Mouse (Mus musculus): Measurements from ENCODE around the gene Rilp.

Gene Rilp

GRCm38 (mm10) chr11:75533314-75534015 is 23.6 kb downstream of the Rilp start:
- no peak for DNase-seq (ENCODE audit: low read depth, low spot score)

- no peak for DNase-seq (ENCODE audit: low read depth, low spot score)
Measured at GRCm38 (mm10) chr11:75534286-75535033, 24.6 kb downstream of the Rilp start.

GRCm38 (mm10) chr11:75535106-75535795 is 25.4 kb downstream of the Rilp start:
- no peak for DNase-seq (ENCODE audit: low read depth, low spot score)

- no peak for DNase-seq (ENCODE audit: low read depth, low spot score)
Measured at GRCm38 (mm10) chr11:75536255-75537024, 26.5 kb downstream of the Rilp start.

- DNase-seq (ENCODE audit: low read depth, low spot score), result no peak
Measured at GRCm38 (mm10) chr11:75537025-75537414, 27.1 kb downstream of the Rilp start.

GRCm38 (mm10) chr11:75537491-75538183 is 27.7 kb downstream of the Rilp start:
- no peak for DNase-seq (ENCODE audit: low read depth, low spot score)

GRCm38 (mm10) chr11:75538184-75538969 is 28.5 kb downstream of the Rilp start:
- DNase-seq (ENCODE audit: low read depth, low spot score), result no peak

GRCm38 (mm10) chr11:75538970-75539299 is 29.0 kb downstream of the Rilp start:
- DNase-seq (ENCODE audit: low read depth, low spot score), result no peak

- DNase-seq (ENCODE audit: low read depth, low spot score), result no peak
Measured at GRCm38 (mm10) chr11:75540209-75540608, 30.3 kb downstream of the Rilp start.

- no peak for DNase-seq (ENCODE audit: low read depth, low spot score)
Measured at GRCm38 (mm10) chr11:75540710-75541581, 31.1 kb downstream of the Rilp start.

GRCm38 (mm10) chr11:75544713-75545112 is 34.8 kb downstream of the Rilp start:
- no peak for DNase-seq (ENCODE audit: low read depth, low spot score)

- no peak for DNase-seq (ENCODE audit: low read depth, low spot score)
Measured at GRCm38 (mm10) chr11:75546057-75546456, 36.2 kb downstream of the Rilp start.

GRCm38 (mm10) chr11:75549658-75550111 is 39.8 kb downstream of the Rilp start:
- no peak for DNase-seq (ENCODE audit: low read depth, low spot score)

- no peak for DNase-seq (ENCODE audit: low read depth, low spot score)
Measured at GRCm38 (mm10) chr11:75550200-75550946, 40.5 kb downstream of the Rilp start.

- DNase-seq (ENCODE audit: low read depth, low spot score), result no peak
Measured at GRCm38 (mm10) chr11:75551321-75551720, 41.4 kb downstream of the Rilp start.

- DNase-seq (ENCODE audit: low read depth, low spot score), result no peak
Measured at GRCm38 (mm10) chr11:75551961-75552441, 42.1 kb downstream of the Rilp start.

- no peak for DNase-seq (ENCODE audit: low read depth, low spot score)
Measured at GRCm38 (mm10) chr11:75552906-75553482, 43.1 kb downstream of the Rilp start.

GRCm38 (mm10) chr11:75556006-75556405 is 46.1 kb downstream of the Rilp start:
- DNase-seq (ENCODE audit: low read depth, low spot score), result peak; percentile 64
